Mouse (Mus musculus): ENCODE data around the gene Kansl2. TPM values are rescaled to one million over a fixed set of nuclear protein-coding genes. Genes with fewer than 3 reads are reported as not detected.

The Kansl2 gene
- polyA plus RNA-seq (2015; fragmentation: Nextera tagmentation; extraction: Ambion mirVana): 90.4 and 102 TPM in 2 replicates

DNA sequence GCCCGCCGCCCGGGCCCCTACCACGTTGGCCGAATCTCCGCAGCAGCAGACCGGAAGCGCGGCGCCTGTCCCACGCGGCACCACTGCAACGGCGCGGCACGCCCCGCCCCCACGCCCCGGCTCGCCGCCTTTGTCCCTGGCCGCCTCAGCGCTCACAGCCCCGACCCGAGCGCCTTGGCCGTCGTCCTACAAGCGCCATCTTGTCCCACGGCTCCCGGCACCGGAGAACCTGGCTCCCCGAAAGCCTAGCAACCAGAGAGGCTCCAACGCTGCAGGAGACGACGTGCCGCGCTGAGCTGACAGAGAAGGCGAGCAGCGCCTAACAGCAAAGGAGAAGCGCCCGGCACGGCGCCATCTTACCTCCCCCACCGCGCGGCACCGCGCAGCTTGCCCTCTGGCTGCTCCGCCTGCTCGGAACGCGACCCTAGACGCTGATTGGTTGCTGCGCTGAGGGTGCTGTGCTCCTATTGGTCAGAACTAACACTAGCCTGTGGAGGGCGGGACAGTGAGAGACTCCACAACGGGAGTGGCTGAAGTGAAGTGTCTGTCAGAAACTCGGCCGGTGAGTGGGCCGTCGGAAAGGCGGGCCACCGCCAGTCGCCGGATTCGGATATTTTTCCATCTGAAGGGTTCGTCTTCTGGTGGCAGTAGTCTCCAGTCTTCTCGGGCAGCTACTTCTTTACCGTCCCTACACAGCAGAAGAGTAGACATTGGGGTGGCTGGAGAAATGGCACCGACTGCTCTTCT, at the start of gene Kansl2:
Gene Kansl2, minus strand, starts transcription at position 384 of the 747 bp plus-strand sequence.
- WGBS: under 1% methylated on average over 67 of the region's 70 CpGs
- peak; percentile 100 for ATAC-seq
- Histone ChIP-seq H3K4me2 (ENCODE audit: low read length) (peak within 1 kb of the TSS; percentile 94), H3K27me3 (replicated peaks; ENCODE audit: control insufficient read depth, insufficient read depth, low read length) (no peaks in the 10 kb centered on the region), H3K9ac (ENCODE audit: low read depth, low read length) (peak within 1 kb of the TSS; percentile 90), H3K9me3 (ENCODE audit: control insufficient read depth, low read length) (no peaks in the 10 kb centered on the region), H3K4me3 (ENCODE audit: low read length) (peak within 1 kb of the TSS; percentile 75), H3K36me3 (ENCODE audit: control insufficient read depth, insufficient read depth, low read length) (peaks cover 17% of the 10 kb centered on the region), H3K27ac (ENCODE audit: low read depth, low read length) (peak within 1 kb of the TSS; percentile 99), H3K4me1 (ENCODE audit: control insufficient read depth, insufficient read depth, low read depth, low read length) (peaks cover 12% of the 10 kb centered on the region)

DNA sequence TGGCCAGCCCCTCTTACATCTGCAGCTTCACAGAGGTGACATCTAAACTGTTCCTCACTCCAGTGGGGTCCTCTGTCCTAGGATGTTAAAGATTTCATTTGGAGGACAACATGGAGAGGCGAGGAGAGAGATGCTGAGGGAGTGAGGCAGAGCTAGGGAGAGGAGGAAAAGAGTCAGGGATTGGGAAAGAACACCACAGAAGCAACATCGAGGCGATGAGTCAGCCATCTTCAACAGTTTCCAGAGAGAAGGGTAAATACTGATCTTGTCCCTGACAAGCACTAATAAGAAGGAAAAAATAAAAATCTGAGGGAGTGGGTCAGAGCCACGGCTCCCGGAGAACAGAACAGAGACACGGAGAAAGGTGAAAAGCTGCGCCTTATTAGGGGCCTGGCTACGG, 48.9 kb upstream of the Kansl2 start:
- 84% methylated on average over 8 of the region's 8 CpGs for WGBS
- H3K27me3 ChIP-seq (replicated peaks; ENCODE audit: control insufficient read depth, insufficient read depth, low read length): no peaks in the 10 kb centered on the region

GRCm38 (mm10) chr15:98582410-98582809, 48.3 kb upstream of the Kansl2 start:
- no peak overlapping the region for H3K9ac ChIP-seq (ENCODE audit: low read depth, low read length)
- no peak overlapping the region for H3K4me2 ChIP-seq (ENCODE audit: low read length)
- no peak overlapping the region for H3K27ac ChIP-seq (ENCODE audit: low read depth, low read length)
- no peaks in the 10 kb centered on the region for H3K36me3 ChIP-seq (ENCODE audit: control insufficient read depth, insufficient read depth, low read length)
- ATAC-seq: no peak
- no peaks in the 10 kb centered on the region for H3K27me3 ChIP-seq (replicated peaks; ENCODE audit: control insufficient read depth, insufficient read depth, low read length)
- no peaks in the 10 kb centered on the region for H3K4me1 ChIP-seq (ENCODE audit: control insufficient read depth, insufficient read depth, low read depth, low read length)
- H3K4me3 ChIP-seq (ENCODE audit: low read length): no peak overlapping the region
- H3K9me3 ChIP-seq (ENCODE audit: control insufficient read depth, low read length): no peaks in the 10 kb centered on the region
- WGBS: 73% methylated on average over 8 of the region's 8 CpGs

More for the DNA sequence above, 48.9 kb upstream of the Kansl2 start:
- Histone ChIP-seq H3K4me1 (ENCODE audit: control insufficient read depth, insufficient read depth, low read depth, low read length) (no peaks in the 10 kb centered on the region), H3K9me3 (ENCODE audit: control insufficient read depth, low read length) (no peaks in the 10 kb centered on the region), H3K4me3 (ENCODE audit: low read length) (no peak overlapping the region), H3K9ac (ENCODE audit: low read depth, low read length) (no peak overlapping the region), H3K27ac (ENCODE audit: low read depth, low read length) (no peak overlapping the region), H3K36me3 (ENCODE audit: control insufficient read depth, insufficient read depth, low read length) (no peaks in the 10 kb centered on the region), H3K4me2 (ENCODE audit: low read length) (no peak overlapping the region)
- no peak for ATAC-seq

DNA sequence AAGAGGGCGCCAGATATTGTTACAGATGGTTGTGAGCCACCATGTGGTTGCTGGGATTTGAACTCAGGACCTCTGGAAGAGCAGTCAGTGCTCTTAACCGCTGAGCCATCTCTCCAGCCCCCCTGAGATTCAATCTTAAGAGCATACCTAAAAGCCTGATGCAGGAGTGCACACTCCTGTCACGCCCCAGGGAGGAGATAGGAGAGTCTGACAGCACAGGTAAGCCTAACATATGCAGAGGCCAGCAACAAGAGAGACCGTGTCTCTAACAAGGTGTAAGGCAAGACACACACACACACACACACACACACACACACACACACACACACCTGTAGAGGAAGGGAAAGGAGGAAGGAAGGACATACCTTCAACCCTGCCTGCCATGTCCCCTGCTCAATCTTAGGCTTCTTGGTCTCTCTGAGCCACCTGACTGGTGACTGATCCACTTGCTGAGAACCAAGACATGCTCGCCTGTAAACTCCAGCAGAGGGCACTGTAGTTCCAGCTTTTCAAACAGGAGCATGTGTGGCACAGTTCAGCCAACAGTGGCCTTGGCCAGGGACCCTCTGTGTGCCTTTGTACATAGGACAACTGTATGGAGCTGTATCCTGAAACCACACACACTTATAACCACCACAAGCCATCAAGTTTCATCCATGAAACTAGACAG, 45.9 kb upstream of the Kansl2 start:
- Histone ChIP-seq H3K9me3 (ENCODE audit: control insufficient read depth, low read length) (no peaks in the 10 kb centered on the region), H3K9ac (ENCODE audit: low read depth, low read length) (no peak overlapping the region), H3K4me2 (ENCODE audit: low read length) (no peak overlapping the region), H3K4me1 (ENCODE audit: control insufficient read depth, insufficient read depth, low read depth, low read length) (no peaks in the 10 kb centered on the region), H3K27ac (ENCODE audit: low read depth, low read length) (no peak overlapping the region), H3K36me3 (ENCODE audit: control insufficient read depth, insufficient read depth, low read length) (no peaks in the 10 kb centered on the region), H3K4me3 (ENCODE audit: low read length) (no peak overlapping the region), H3K27me3 (replicated peaks; ENCODE audit: control insufficient read depth, insufficient read depth, low read length) (no peaks in the 10 kb centered on the region)
- 38% methylated on average over 5 of the region's 5 CpGs for WGBS
- peak; percentile 84 for ATAC-seq

DNA sequence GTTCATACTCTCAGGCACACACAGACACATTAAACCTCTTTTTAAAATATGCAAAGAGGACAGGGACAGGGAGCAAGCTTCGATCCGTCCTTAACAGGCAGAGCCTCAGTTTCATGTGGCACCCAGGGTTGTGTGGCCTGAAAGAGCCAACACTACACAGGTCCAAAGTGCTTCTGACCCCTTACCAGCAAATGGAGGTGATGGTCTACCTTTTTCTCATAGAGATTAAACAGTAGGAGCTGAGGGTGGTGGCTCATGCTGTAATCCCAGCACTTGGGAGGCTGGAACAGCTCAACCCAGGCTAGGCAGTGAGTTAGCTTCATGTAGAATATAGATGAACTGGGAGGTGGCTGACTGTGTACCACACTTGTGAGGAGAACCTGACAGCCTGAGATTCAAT, 45.2 kb upstream of the Kansl2 start:
- Histone ChIP-seq H3K4me3 (ENCODE audit: low read length) (no peak overlapping the region), H3K9me3 (ENCODE audit: control insufficient read depth, low read length) (no peaks in the 10 kb centered on the region), H3K9ac (ENCODE audit: low read depth, low read length) (no peak overlapping the region), H3K4me2 (ENCODE audit: low read length) (no peak overlapping the region), H3K27ac (ENCODE audit: low read depth, low read length) (no peak overlapping the region), H3K27me3 (replicated peaks; ENCODE audit: control insufficient read depth, insufficient read depth, low read length) (no peaks in the 10 kb centered on the region), H3K36me3 (ENCODE audit: control insufficient read depth, insufficient read depth, low read length) (no peaks in the 10 kb centered on the region), H3K4me1 (ENCODE audit: control insufficient read depth, insufficient read depth, low read depth, low read length) (no peaks in the 10 kb centered on the region)
- ATAC-seq: no peak
- WGBS: 71% methylated on average over 2 of the region's 2 CpGs

GRCm38 (mm10) chr15:98573293-98573692, 39.2 kb upstream of the Kansl2 start:
- Histone ChIP-seq H3K9ac (ENCODE audit: low read depth, low read length) (no peak overlapping the region), H3K36me3 (ENCODE audit: control insufficient read depth, insufficient read depth, low read length) (no peaks in the 10 kb centered on the region), H3K27me3 (replicated peaks; ENCODE audit: control insufficient read depth, insufficient read depth, low read length) (no peaks in the 10 kb centered on the region), H3K4me3 (ENCODE audit: low read length) (no peak overlapping the region), H3K4me1 (ENCODE audit: control insufficient read depth, insufficient read depth, low read depth, low read length) (peaks cover 7% of the 10 kb centered on the region; the same call in 1 of the 2 replicates), H3K4me2 (ENCODE audit: low read length) (no peak overlapping the region), H3K9me3 (ENCODE audit: control insufficient read depth, low read length) (no peaks in the 10 kb centered on the region), H3K27ac (ENCODE audit: low read depth, low read length) (no peak overlapping the region)
- WGBS: 81% methylated on average over 4 of the region's 4 CpGs
- ATAC-seq: no peak

GRCm38 (mm10) chr15:98570873-98571538, 36.9 kb upstream of the Kansl2 start, which contains the start of the genes Ccnt1 and 4930415O20Rik:
Gene Ccnt1, minus strand, starts transcription at chr15:98570923.
Gene 4930415O20Rik, plus strand, starts transcription at chr15:98571004.
- Histone ChIP-seq H3K9me3 (ENCODE audit: control insufficient read depth, low read length) (no peaks in the 10 kb centered on the region), H3K9ac (ENCODE audit: low read depth, low read length) (no peak within 1 kb of the TSS), H3K27me3 (replicated peaks; ENCODE audit: control insufficient read depth, insufficient read depth, low read length) (no peaks in the 10 kb centered on the region), H3K36me3 (ENCODE audit: control insufficient read depth, insufficient read depth, low read length) (no peaks in the 10 kb centered on the region), H3K27ac (ENCODE audit: low read depth, low read length) (no peak within 1 kb of the TSS), H3K4me2 (ENCODE audit: low read length) (no peak within 1 kb of the TSS), H3K4me1 (ENCODE audit: control insufficient read depth, insufficient read depth, low read depth, low read length) (peaks cover 12% of the 10 kb centered on the region), H3K4me3 (ENCODE audit: low read length) (no peak within 1 kb of the TSS)
- no peak for ATAC-seq
- 84% methylated on average over 10 of the region's 10 CpGs for WGBS

DNA sequence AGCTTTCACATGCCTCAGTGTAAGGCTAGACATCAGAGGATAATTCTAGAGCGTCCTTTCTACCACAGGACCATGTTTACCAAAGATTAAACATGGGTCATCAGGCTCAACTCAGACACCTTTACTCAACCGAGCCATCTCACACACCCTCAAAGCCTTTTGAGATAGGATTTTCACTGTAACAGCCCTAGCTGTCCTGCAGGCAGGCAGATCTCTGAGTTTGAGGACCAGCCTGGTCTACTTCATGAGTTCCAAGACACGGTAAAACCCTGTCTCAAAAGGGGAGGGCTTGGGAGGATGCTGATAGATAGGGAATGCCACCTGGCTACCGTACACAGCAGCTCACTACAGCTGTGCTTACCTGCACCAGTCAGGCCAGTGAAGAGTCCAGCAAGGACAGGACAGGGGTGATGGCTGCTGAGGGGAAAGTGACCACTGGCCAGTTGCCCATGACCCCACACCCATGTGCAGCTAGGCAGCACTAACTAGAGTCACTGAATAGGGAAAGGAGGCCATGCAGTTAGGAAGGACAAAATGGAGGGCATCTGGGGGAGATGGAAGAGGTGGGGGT, 35.8 kb upstream of the Kansl2 start:
- no peak overlapping the region for H3K27ac ChIP-seq (ENCODE audit: low read depth, low read length)
- no peaks in the 10 kb centered on the region for H3K27me3 ChIP-seq (replicated peaks; ENCODE audit: control insufficient read depth, insufficient read depth, low read length)
- H3K4me3 ChIP-seq (ENCODE audit: low read length): no peak overlapping the region
- peaks cover 22% of the 10 kb centered on the region for H3K4me1 ChIP-seq (ENCODE audit: control insufficient read depth, insufficient read depth, low read depth, low read length)
- ATAC-seq: no peak
- 86% methylated on average over 4 of the region's 4 CpGs for WGBS
- H3K4me2 ChIP-seq (ENCODE audit: low read length): no peak overlapping the region
- H3K9ac ChIP-seq (ENCODE audit: low read depth, low read length): no peak overlapping the region
- no peaks in the 10 kb centered on the region for H3K9me3 ChIP-seq (ENCODE audit: control insufficient read depth, low read length)
- no peaks in the 10 kb centered on the region for H3K36me3 ChIP-seq (ENCODE audit: control insufficient read depth, insufficient read depth, low read length)

- H3K4me3 ChIP-seq (ENCODE audit: low read length): no peak overlapping the region
- peak overlapping the region; percentile 63 for H3K4me2 ChIP-seq (ENCODE audit: low read length)
- no peak for ATAC-seq
- H3K27me3 ChIP-seq (replicated peaks; ENCODE audit: control insufficient read depth, insufficient read depth, low read length): no peaks in the 10 kb centered on the region
- peaks cover 22% of the 10 kb centered on the region for H3K4me1 ChIP-seq (ENCODE audit: control insufficient read depth, insufficient read depth, low read depth, low read length)
- H3K9me3 ChIP-seq (ENCODE audit: control insufficient read depth, low read length): no peaks in the 10 kb centered on the region
- peak overlapping the region; percentile 84 for H3K9ac ChIP-seq (ENCODE audit: low read depth, low read length)
- H3K27ac ChIP-seq (ENCODE audit: low read depth, low read length): no peak overlapping the region
- H3K36me3 ChIP-seq (ENCODE audit: control insufficient read depth, insufficient read depth, low read length): no peaks in the 10 kb centered on the region
- WGBS: 74% methylated on average over 7 of the region's 7 CpGs
Measured at GRCm38 (mm10) chr15:98569216-98569615, 35.2 kb upstream of the Kansl2 start.
